Mouse (Mus musculus) hematopoietic stem cell, adult 5-6 weeks (primary cell): ENCODE data around the gene Fam207a. TPM values are rescaled to one million over a fixed set of nuclear protein-coding genes. Genes with fewer than 3 reads are reported as not detected.

Experiments
- ATAC-seq, 2 experiments: fragments of 125-278 bp in 1 of 2; replicated peaks in 1 of 2; 2 replicates each; pipeline ENCODE4 v1.8.0; 2016 to 2017; ENCODE audit warnings: inconsistent platforms in 2 of 2, mild to moderate bottlenecking in 2 of 2, moderate number of reproducible peaks in 2 of 2, low read depth in 1 of 2, moderate TSS enrichment in 1 of 2; ENCODE audit not compliant: low FRiP score in 2 of 2, poor library complexity in 2 of 2, severe bottlenecking in 2 of 2, insufficient read depth in 1 of 2, low TSS enrichment in 1 of 2
- total RNA-seq: library from RNA; stranded (forward); fragments of 172-1452, 232-1000 nt; gene quantifications from 2 replicates; pipeline ENCODE4 v1.2.3, GENCODE M21; 2017

The Fam207a gene
- total RNA-seq, 1 experiment from 2014 or later: 19.2 TPM

DNA sequence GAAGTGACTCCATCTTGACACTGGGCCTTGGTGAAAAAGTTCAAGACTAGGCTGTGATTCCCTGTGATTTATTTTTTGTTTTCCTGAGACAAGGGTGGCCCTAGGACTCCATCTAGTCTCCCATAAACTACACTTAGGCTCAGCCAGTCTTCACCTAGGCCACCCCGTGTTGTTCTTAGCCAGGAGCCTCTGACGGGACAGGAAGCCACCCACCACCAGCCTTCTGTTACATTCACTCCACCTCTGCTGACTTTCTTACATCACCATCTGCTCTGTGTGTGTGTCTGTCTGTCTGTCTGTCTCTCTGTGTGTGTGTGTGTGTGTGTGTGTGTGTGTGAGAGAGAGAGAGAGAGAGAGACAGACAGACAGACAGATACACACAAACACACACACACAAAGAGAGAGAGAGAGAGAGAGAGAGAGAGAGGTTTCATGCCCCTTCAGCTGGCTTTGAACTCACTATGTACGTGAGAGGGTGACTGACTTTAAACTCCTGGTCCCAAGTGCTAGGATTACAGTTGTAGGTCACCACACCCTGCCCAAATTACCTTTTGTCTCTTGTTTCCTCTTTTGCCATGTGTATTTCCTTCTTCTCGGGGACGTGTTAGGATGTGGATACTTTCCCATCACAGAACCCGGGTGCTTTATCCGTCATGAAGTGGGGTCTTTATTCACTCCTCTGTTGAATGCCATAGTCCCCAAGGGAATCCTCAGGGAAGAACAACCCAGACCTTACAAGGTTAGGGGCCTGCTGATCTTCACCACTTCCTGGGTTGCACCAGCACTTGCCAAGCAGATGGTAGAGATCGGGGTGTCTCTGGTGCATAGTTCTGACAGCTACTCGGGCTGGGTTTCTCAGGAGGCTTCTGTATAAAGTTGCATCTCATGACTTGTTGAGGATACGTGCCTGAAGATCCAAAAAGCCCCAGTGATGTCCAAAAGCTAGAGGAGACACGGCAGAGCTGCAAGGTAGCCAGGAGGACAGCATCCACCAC is 21.9 kb upstream of the Fam207a start:
- no peak for ATAC-seq

DNA sequence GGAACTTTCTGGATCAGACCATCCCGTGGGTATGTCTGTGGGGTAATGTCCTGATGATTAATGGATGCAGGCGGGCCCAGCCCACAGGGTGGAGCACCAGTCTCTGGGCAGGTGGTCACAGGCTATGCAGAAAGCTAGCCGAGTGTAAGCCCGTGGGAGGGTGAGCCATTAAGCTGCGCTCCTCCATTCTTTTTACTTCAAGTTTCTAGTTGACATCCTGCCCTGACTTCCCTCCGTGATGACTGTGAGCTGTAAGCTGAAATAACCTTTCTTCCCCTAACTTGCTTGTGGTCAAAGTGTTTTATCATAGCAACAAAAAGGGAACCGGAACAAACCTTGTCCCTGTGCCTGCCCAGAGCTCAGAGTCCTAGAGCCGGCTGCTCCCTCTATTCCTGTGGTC is 21.1 kb upstream of the Fam207a start:
- peak; percentile 72 to 80 for ATAC-seq

DNA sequence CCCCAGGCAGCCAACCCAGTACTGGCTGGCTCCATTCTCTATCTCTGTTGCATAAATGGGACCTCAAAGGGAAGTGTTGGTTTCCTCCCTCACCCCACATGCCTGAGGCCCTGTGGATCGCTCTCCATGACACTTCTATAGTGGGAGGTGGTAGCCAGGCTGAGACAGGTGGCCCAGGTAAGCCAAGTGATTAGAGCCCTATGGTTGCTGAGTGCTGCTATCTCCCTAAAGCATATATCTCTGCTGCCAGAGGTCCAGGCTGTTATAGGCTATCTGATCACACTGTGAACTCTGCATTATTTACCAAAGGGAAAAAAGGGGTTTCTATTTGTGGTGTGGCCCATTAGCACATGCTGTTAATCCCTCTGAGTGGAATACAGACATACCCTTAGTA is 16.4 kb upstream of the Fam207a start:
- peak; percentile 33 to 34 for ATAC-seq

DNA sequence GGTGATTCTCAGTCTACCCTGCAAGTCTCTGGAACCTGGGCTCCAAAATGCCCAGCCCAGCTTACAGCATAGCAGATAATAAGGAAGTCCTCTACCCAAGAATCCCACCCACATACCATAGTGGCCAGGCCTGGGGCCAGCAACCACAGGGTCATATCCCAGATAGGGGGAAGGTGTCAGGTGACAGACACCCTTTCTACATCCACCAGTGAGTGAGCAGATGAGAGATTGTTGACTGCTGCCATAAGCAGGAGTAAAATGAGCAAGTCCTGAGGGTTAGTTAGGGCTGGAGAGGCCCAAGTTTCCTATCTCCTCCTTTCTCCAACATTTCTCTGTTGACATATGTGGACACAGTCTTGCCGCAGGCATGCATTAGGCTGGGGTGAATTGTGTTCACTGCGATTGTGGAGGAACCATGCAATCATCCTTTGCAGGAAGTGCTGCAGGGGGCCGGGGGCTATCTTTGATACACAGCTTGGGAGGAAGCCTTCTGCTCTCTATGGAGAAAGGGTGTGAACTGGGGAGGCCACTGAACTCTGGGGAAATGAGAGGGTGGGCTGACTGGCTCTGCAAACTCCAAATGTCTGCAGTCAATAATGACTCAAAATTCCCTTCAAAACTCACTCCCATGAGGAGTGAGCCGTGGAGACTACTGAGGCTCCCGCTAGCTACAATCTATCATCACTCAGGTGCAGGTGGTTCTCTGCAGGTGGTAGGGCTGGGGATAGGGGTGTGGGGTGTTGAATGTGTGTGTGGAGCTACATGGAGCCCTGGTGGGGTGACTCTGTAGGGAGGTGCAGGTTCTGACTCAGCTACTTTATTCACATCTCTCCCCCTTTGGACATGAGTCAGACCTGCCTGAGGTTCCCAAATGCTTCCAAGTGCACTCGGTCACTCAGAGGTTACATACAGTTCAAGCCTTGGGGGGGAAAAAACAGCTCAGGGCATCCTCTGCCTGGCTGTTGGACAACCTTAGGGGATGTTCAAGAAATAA is 15.7 kb upstream of the Fam207a start:
- ATAC-seq: peak; percentile 72 to 73

DNA sequence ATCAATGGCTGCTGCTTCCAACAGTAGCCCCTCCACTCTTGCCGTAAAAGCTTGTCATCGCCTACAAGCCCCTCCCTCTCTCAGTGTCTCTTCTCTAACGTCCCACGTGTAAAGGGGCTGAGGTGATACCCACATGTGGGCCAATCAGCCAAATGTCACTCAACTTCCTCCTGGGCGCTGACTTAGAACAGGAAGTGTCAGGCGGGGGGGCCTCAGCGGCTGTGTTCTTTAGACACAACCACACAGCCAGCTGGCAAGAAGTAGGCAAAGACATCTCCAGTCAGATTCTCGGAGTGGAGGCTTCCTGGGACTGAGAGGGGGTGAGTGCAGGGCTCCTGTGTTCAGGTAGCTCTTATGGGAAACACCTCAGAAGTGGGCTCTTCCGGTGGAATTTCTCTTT is 14.6 kb upstream of the Fam207a start, which contains the start of gene Itgb2:
Itgb2 (plus strand) TSS at position 113 of the 400 bp plus-strand sequence.
- peak; percentile 78 to 85 for ATAC-seq

DNA sequence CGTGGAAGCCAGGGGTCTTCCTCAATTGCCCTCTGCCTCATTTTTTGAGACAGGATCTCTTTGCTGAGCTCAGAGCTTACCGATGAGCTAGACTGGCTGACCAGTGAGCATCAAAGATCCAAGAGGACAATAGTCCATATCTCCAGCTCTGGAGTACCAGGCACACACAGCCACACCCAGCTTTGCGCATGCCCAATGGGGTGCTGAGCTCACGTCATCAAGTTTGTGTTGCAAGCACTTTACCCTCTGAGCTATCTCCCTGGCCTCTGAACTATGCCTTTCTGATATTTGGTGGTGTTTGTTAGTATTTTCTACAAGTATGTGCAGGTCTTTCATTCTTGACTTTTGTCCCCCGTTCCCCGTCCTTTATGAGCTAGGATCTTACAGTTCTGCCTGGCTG is 13.0 kb upstream of the Fam207a start:
- no peak for ATAC-seq

DNA sequence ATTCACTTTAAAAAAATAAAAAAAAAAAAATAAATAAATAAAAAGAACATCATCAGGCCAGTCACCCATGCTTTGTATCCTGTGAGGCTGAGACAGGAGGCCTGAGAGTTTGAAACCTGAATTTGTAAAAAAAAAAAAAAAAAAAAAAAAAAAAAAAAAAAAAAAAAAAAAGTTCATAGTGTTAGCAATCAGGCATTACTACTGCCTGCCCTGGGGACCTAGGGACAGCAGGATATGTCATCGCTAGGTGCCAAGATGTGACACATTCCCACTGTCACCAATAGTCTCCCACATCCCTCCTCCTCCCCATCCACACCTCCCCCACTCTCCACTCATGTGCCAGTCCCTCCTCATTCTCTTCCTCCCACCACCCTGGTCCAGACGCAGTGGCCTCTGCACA is 10.9 kb upstream of the Fam207a start:
- ATAC-seq: no peak

DNA sequence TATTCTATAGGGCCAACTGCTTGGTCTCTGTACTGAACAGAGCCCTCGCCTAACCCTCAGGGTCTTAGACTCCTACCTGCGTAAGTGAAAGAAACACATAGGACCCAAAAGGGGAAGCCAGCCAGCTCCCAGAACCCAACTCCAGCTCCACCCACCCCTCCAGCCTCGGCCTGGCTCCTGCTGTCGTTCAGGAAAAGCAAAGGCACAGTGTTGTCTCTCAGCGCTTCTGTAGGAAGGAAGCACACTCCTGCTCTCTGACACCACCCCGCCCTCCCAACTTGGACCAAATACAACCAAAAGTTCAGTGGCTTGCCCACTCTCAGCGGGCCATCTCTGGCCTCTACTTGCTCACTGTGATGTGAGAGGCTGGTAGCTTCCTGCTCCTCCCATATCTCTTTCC is 7.7 kb upstream of the Fam207a start:
- peak; percentile 19 to 29 for ATAC-seq

DNA sequence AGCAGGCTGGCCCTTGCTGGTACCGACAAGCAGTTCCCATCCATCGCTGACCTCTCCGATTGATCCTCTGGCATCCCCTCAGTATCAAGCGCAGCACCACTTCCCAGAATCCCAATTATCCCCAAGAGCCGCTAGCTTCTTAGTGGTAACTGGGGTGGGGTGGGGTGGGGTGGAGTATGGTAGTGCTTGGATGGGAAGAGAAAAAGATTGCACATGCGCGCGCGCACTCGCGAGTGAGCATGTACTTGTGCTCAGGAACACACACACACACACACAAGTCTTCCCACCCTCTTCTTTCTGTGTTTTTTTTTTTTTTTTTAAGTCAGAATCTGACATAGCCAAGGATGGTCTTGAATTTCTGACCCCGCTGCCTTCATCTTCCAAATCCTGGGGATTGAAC is 7.2 kb upstream of the Fam207a start:
- ATAC-seq: no peak

DNA sequence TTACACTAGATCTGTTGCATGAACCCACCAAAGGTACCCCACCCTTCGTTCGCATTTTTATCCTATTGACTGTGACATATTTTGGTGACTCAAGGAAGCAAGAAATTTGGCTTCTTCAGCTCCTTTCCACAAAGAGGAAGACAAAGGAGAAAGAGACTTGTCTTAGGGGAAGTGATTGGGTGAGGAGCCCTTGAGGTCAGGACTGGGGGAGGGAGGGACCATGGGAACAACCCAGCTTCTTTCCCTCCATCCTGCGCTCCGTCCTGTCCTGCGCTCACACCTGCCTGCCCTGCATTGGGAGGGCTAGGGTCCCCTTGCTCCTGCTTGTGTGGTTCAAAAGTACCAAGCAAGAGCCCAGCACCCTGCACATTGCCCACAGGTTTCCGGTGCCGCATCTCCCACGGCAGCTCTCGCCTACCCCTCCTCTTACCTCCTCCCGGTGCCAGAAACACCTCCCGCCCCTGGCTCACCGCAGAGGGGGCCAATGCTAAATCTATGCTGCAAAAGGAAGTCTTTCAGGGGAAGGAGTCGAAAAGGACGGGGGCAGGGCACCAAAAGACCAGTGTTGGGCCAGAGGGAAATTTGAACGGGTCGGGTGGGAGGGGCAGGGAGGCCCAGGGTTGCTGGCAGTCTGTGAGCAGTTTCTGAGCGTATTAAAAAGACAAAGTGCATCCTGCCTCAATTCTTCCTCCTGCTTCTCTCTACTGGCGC is 6.6 kb upstream of the Fam207a start:
- peak; percentile 78 to 80 for ATAC-seq

DNA sequence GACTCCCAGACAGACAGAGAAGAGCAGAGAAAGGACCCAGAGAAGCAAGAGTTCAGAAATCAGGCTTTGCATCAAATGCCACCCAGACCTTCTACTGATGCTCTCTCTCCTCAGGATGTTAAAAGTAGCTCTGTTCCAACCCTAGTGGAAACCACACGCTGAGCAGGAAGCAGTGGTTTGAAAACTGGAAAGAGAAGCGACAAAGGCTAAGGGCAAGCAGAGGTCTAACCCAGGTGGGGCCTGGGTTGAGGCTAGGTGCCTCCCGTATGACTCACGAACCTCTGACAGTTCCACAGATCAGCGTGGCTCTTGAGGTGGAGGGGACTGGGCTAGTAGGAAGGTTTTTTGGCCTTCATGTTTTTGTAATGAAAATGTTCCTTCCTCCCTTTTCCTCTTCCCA is 4.9 kb upstream of the Fam207a start:
- ATAC-seq: peak; percentile 26 to 28

DNA sequence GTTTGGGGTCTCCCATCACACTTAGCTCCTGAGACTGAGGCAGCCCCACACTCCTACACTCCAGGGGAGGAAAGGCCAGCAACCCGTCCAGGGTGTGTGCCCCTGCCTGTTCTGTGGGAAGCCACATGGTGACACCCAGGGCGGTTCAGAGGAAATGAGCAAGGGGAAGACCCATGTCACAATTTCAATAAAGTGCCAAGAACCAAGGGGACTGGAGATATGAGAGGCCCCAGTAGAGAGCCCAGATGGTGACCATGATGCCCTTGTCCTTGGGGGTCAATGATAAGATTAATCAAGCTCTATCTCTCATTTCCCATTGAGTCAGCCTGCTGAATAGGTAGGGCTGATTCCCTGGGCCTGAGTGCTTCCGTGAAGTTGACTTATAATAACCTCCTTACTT is 3.6 kb upstream of the Fam207a start:
- no peak for ATAC-seq

DNA sequence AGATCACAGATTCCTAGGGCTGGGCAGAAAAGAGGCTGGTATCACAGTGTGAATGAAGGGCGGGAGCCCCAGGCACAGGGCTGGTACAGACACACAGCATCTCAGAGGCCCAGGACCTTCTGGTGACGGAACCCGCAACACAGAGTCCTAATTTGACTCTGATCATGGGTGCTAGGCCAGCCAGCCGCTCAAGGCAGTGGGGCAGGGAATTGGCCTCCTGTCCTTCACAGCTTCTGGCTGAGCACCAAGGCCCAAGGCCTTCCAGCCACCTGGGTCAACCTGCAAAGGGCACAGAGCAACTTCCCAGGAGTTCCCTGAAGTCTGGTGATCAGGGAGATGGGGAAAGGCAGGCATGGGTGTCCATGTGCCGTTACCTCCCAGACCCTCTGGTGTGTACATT is 2.2 kb upstream of the Fam207a start:
- no peak for ATAC-seq

DNA sequence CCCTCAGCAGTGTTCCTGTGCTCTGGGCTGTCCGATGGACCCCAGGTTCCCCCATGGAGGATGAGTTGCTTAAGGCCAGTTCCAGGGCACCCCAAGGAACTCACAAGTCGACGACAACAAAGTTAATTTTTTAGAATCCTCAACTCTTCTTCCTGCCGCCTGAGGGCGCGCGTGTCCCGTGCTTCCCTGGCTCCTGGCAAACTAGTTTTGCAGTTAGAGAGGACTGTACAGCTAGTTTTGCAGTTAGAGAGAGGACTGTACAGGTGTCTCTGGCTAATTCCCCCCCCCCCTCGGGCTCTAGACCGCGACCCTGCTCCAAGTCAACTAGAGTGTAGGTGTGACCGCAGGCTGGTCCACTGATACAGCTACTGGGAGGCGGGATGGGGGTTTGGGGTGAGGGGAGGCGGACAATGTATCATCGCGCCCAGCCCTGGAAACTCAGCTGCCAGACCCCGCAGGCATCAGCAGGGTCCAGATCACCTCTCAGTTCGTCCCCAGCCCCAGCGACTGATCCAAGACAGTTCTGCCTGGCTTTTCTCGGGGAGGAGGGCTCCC is 1.6 kb upstream of the Fam207a start:
- peak; percentile 39 to 52 for ATAC-seq

DNA sequence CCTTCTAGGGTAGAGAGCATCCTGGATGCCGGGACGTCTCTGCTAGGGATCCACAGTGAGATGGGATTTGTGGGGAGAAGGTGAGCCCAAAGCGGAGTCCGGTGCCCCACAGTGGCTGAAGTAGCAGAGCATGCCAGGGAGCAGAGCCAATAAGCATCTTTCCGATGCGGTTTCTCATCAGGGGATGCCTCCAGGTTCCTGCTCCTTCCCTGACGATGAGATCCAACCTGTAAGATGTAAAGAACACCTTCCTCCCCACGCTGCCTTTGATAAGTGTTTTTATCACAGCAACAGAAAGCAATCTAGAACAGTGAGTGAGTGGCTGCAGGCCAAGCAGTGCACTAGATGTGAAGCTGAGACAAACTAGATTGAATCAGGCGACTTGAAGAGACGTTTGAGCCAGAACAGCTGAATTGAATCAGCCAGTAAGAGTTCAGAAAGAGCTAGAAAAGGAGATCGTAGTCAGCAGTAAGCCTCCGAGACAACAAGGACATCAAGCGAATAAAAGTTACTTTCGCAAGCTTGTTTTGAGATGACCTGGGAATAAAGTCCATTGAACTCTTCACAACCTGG is 880 bp upstream of the Fam207a start:
- no peak for ATAC-seq

DNA sequence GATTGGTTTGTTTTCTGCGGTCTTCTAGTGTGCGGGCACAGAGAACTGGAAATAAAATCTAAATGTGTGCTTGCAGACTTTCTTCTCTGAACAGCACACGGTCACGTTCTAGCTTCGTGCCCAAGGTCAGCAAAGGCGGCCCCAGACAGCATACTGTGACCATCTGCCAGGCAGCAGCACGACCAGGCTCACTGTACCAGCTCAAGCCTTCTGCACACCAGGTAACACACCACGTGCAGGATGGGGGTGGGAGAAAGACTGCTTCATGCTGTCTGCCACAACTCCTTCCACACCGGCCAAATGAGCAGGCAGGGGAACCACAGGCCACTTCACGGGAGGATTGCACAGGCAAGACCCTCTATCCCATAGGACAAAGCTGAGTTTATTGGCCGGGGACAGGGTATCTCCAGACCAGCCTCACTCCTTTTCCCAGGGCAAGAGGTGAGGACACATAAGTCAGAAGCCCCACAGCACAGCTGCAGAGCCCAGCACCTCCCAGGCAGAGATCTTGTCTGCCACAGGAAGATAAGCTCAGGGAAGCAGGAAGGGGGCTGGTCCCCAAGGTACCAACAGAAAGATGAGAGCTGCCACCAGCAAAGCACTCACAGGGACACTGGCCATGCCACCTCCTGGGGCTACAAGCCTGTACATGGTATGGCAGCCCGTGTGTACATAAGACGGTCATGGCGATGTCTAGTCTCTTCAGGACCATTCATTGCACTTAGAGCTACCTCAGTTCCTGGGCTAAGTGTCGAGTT is 5.2 kb downstream of the Fam207a start:
- no peak for ATAC-seq
